Mouse (Mus musculus): ENCODE results near the gene Prkab1.

The Prkab1 gene

DNA sequence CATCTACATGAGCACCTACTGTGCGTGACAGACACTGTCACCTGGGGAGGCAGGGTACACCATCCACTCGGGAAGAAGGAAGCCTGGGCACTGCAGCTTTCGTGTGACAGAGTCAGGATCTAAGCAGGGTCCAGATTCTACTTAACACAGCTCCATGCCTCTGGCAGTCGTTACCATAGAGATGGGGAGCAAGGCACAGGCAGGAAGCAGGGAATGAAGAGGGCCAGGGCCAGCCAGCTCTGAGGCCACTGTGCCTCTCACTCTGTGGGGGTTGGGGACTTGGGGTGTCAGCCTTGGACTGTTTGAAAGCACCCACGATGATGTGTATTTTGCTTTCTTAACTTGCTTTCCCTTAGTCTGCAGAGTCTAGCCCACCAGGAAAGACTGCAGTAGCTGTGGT is 46.1 kb downstream of the Prkab1 start:
- DNase-seq: no peak

DNA sequence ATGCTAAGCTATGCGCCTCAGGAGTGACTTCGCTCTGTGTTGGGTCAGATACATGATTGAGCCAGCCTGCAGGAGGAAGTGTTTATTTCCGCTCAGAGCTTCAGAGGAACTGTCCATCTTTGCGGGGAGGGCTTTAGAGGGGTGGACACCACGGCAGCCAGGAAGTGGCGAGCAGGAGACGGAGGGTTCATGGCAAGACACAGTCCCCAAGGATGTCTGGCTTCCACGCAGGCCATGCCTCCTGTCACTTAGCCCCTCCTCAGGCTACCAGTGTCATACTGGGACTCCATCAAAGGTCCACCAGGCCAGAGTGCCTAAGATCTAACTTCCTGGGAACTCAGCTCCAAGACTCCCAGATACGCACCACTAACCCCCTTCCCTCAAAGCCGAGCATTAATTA is 46.6 kb downstream of the Prkab1 start:
- no peak for DNase-seq

DNA sequence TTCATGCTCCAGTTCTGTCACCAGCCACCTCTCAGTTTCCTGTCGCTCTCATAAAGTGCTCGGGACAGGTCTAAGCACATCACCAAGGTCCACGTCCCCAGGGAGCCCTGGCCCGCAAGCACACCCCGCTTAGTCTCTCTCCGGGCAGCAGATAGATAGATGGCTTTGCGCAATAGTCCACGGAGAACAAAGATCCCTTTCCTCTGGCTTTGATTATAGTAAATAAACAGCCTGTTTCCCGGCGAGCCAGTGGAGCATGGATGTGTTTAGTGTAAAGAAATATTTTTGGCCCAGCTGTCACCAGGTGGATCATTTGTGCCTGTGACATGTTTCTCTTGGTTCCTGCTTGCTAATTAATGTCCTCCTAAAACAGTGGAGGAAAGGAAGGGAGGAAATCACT is 47.0 kb downstream of the Prkab1 start:
- DNase-seq: no peak

DNA sequence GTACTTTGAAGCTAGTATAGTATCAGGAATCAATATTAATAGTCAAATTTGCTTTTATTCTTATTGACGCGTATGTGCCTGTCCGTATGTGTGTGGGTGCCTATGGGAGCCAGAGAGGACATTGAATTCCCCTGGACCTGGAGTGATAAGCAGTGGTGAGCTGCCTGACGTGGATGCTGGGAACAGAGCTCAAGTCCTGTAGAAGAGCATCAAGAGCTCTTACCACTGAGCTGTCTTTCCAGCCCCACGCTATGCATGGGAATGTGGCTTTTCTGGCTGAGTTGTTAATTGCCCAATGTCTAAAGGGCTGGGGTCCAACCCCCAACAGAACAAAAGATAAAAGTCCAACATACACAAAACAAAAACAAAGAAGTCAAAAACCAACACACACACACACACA is 47.9 kb downstream of the Prkab1 start:
- no peak for DNase-seq

DNA sequence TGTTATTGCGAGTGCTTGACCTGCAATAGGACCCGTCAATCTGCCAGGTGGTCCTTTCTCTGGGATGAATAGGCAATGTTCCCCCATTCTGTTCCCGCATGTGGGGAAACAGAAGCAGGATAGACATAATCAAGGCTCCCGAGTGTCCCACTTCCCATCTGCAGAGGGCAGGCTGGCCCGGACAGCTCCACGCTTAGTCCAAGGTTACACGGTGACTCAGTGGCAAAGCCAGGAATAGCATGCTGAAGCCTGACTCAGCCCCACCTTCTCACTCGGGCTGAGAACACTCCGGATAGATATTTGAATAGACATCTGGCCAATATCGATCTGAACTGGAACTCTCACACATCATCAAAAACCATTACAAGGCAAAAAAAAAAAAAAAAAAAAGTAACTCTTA is 48.6 kb downstream of the Prkab1 start:
- no peak for DNase-seq

DNA sequence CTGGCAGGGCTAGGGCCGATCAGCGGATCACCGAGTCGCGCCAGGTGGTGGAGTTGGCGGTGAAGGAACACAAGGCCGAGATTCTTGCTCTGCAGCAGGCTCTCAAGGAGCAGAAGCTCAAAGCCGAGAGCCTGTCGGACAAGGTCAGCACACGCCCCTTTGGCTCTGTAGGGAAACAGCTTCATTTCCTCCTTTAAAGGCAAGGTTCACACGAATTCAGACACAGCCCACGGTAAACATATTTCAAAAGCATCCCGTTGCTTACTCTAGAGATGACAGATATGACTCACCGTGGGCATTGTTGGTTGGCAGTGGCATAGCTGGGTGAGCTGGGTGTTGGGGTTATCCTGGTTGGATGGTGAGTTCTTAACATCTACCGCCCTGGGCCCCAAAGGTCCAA is 53.1 kb downstream of the Prkab1 start:
- no peak for DNase-seq
